Mouse (Mus musculus) kidney, adult 18-20 months (tissue): ENCODE data around the gene Lekr1.
"Not testable (repeated sequence)": the region's sequence is repeated elsewhere in the genome, so short reads cannot be mapped to it uniquely, and the experiment has no call there.

Source experiments
- DNase-seq: peaks from one replicate; pipeline ENCODE4 v3.0.0; 2021

The Lekr1 gene

DNA sequence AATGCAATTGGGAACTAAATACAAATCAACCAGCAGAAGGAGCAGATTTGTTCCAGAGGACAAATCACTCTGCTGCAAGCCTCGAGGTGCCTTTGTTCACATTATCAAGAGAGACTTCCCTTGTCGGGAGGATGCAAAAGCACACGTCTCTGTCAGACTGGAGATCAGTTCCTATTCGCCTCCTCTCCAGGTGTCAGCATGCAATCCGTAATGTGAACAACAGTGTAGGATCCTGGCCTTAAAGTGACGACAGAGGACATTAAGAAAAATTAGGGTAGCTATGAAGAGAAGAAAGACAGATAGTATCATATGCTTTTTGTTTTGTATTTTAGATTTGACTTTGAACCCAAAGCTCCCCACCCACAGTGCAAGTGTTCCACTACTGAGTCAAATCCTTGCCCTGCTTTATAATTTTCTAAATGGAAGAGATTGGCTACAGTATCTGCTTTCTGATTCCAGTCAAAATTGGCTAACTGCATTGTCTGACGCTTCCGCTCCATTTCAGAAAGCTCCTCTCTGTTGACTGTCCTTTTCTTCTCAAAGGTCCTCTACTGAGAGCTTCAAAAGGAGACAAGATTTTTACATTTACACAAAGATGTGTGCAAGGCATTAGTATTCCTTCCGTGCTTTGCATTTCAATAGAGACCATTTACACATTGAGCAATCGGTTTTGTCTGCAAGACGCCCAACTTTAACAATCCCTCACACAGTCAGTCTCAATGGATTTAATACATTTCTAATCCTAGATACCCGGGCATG is 8.9 kb upstream of the Lekr1 start:
- DNase-seq: no peak

DNA sequence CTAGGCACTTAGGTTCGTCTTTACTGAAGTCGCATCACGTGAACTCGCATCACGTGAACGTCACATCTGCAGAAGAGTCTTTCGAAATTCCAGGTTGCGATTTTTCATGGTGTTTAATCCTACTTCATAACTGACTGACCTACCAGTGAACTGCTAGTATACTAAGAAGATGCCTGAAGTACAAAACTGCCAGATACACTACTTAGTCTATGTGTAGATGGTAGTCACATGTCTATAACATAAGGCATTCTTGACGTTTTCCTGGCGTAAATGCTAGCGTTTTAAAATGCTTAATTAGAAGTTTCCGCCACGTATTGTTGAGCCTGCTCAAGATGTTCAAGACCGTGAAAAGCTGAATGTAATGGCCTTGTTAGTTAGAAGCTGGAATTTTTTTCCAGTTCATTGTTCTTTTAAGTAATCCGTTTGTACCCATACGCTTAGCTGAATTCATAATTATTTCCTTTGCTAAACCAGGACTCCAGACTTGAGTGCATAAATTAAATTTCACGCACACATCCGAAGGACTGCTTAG is 7.9 kb upstream of the Lekr1 start:
- no peak for DNase-seq

DNA sequence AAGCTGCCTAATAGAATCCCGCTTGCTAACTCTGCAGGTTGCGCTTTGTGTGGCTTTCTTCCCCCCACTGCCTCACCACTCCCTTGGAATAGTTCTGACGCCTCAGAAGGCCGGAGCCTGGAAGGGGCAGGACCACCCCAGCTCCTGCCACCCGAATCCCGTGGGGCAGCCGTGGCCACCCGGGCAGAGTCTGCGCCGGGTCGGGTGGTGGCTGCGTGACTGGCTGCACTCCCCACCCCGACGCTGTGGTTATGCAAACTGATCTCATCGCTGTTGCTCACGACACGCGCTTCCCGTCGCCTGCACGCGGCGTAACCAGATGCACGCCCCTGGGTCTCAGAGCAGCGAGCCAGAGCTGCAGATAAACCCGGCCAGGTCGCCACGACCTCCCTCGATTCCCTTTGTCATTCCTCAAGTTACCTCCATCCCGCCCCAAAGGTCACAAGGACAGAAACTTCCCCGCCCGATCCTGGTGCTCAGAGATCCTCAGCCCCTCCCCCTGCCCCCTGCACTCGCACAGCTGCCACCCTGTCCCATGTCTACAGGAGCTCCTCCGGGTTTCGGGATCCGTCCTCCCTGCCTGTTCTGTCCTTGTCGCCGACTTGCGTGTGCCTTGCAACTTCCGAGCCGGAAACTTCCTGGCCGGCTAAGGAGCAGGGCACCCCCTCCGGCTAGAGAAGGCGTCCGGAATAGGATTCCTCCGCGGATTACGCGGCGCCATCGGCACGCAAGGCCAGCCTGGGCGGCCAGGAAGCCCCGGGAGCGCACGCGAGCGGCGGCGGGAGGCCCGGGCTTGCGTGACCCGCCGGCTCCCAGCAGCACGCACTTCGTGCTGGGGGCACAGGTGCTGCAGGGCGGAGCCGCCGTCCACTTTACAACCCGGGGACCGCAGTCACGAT is 7.1 kb upstream of the Lekr1 start:
- peak; percentile 81 for DNase-seq

DNA sequence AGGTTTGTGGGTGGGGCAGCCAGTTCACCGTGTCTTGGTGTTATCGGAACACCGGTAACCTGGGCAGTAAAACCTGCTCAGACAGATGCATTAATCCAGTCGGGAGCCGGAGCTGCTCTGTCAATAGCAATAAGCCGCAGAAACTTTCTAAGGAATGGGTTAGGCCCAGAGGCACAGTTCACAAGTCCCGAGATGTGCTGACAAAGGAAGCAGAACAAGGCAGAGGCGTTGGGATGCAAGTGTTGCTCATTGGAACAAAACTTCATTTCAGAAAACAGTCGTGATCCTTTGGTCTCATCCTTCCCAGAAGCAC is 6.5 kb upstream of the Lekr1 start:
- DNase-seq: no peak

DNA sequence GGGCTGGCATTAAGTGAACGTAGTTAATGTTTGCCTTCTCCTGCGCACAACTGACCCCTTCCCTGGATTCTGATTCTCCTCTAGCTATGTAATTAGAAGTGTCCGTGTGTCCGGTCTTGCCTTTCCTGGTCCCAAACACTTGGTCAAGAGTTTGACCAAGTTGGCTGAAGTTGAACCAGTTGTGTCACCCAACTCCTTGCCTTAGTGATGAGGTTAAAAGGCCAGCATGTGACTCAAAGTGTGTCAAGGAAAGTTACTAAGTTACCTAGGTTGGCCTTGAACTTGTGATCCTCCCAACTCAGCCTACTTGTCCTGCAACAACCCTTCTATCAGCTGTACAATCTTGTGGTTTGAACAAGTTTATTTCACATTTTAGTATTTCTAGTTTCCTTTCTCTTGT is 5.7 kb upstream of the Lekr1 start:
- no peak for DNase-seq

DNA sequence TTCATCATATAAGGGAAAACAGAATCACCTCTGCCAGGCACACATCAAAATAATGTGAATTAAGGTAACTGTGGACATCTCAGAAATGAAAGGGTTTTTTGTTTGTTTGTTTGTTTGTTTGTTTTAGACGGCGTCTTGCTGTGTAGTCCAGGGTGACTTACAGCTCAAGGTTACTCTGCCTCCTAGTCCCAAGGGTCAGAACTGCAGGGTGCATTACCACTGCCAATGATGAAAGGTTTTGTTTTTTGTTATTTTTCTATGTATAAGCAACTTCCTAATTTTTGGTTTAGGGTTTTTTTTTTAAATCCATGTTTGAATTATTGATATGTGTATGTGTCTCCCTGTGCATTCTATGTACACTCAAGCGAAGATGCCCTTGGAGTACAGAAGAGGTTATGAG is 4.3 kb upstream of the Lekr1 start:
- no peak for DNase-seq

DNA sequence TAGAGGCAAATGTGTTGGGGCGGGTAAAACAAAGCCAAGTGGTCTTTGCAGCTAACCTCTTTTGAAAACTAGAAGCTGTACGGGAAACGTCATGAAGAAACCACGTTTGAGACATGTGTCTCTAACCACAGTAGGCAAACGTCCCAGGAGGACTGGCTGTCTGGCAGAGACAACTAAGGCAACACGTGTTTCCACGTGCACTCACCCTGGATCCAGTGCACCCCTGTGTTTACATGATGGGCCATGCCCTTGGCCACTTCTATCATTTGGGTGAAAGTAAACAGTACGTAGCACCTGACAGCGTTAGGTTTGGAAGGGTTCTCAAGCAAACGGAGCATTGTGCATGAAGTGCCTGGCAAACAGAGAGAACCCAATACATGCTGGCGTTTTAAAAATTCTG is 2.9 kb upstream of the Lekr1 start:
- DNase-seq: no peak

DNA sequence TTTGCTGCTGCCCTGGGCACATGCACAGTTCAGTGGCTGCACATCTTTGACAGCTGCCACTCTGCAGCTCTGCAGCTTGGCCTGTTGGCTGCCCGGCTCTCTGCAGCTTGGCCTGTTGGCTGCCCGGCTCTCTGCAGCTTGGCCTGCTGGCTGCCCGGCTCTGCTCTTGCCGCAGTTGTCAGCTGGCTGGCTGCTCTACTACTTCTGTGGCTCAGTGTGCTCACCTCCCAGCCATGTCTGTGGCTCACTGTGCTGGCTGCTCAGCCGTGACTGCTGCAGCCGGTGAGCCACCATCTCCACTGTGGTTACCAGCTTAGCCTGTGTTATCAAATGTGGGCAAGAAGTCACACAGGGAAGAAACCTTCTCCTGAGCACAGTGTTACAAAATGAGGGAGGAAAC is 4.2 kb downstream of the Lekr1 start:
- DNase-seq: no peak

DNA sequence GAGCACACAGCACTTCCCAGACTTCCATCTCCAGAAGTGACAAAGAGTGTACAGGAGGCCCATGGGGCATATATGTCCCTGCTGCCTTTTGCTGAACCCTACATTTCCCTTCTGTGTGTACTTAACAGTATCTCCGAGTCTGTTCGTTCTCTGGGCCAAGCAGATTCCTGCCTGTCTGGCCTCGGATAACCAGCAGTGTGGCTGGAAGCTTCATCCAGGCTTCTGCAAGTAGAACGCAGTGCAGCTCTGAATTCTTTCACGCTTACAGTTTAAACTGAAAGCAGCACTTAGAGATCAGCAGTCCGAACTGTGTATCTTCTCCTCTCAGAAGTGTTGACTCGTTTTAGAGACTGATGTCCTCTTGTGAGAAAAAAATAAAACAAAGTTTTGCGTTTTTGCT is 7.7 kb downstream of the Lekr1 start:
- DNase-seq: no peak

DNA sequence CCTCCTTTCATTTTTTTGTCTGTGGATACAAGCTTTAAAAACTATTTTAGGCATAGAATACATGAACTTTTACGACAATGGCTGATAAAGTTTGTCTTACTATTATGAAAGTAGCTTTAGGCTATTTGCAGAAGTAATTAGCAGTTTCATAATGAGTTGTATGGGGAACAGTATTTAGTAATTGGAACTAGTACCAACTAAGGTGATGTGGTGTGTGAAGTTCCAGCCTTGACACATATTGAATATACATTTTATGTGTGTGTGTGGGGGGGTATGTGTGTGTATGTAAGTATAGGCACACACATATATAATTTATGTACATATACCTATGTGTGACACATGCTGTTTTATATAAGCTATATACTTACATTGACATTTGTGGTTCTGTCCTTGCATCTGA is 14.6 kb downstream of the Lekr1 start:
- DNase-seq: no peak

DNA sequence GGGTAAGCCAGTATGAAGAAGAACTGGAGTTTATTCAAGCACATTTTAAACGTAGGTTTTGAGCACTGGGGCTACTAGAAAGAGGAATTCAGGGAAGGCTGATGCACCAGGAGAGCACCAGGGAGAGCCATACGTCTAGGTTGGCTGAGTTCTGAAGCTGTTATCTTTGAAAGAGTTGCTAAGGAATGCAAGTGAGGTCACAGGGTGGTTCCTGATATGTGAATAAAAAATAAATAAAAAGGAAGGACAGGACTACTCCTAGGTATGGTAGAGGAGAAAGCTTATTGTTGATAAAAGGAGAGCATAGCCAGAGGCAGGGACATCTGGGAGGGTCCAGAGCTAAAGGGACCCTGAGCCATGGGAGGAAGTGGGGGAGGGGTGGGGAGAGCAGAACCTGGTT is 23.7 kb downstream of the Lekr1 start:
- no peak for DNase-seq

DNA sequence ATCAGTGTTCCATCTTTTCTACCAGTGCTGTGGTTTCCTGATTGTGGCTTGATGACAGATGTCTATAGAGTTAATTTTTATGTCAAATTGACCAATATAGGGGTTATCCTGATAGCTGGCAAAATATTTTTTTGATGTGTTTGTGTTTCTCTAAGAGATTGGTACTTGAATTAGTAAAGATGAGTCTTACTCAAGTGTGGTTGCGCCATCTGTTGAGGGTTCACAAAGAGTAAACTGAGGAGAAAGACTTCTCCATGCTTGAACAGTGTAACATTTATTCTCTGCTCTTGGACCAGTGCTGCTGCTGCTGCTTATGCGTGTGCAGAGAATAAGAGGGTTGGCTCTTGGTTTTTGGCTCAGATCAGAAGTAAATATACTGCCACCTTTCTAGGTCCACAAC is 24.8 kb downstream of the Lekr1 start:
- no peak for DNase-seq

DNA sequence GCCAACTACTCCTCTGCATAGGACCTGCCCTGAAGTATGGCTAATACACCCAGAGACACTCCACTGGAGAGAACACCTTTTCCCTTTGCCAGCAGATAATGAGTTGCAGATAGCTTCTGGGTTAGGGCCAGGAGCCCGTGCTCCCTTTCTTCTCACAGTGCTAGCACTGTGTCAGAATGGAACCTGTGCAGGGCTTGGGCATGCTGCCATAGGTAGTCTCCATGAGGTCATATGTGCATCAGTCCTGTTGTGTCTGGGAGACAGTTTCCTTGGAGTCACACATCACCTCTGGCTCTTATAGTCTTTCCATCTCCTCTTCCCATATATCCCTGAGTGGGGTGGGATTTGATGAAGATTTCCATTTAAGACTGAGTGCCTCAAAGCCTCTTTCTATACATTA is 33.7 kb downstream of the Lekr1 start:
- no peak for DNase-seq

DNA sequence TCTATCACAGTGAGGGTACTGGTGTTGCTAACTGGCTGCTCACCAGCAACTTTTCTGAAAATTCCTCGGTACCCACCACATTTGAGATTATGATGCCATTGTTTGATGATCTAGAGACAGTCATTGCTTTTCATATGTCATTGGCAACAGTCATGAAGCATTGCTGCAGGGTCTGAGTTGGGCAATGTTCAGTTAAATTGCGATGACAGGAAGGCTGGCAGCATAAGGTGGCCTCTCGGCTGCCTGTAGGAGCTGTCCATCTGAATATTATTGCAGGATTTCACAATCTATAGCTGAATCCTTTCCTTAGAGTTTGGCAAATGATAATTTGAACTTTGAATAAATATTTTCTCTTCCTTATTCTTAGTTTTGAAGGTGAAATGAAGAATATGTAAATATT is 48.3 kb downstream of the Lekr1 start:
- DNase-seq: no peak

DNA sequence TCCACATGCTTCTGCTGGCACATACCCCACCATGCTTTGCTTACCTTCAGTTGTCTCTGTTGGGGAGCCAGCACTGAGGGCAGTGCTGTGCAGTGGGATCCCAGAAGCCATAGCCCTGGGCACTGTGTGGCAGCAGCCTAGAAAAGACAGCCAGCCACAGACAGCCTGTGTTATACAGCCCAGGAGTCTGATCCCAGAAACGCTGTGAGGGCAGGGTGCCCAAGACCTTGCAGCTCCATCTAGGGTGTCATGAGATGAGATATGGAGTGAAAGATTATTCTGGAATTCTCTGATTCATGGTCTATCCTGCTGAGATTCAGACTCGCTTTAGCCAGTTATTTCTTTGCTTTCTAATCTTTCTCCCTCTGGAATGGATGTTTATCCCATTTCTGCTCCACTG is 51.4 kb downstream of the Lekr1 start:
- DNase-seq: no peak

DNA sequence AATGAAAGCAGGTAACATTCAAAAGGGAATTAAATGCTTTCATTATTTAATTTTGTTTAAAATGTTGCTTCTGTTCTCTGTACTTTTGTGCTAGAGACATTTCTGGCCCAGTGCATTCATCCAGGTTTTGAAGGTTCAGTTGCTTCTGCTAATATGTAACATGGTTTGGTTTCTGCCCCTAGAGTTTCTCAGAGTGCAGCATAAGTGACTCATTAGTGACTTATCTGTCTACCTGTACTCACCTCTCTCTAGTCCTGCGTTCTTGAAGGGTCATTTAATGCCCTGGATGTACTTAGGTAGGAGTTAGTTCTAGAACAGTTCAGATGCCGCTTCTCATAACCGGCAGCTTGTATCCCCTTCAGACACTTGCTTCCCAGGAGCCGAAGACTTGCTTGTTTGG is 56.9 kb downstream of the Lekr1 start:
- DNase-seq: peak; percentile 44

DNA sequence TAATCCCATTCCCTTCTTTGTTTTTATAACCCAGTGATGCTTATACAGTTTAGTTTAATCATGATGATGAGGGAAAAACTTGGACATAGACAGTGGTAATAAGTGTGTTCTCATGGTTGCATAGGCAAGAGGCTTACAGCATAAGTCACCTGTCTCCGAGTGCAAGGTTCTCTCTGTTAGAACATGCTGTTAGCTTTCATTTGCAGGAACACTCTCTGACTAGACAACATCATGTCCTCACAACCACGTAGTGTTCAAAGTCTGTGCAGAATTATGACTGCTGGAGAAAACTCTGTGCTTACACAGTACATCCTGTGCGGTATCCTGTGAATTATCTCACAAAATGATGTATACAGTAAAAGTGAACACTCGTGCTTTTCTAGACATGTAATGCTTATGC is 57.6 kb downstream of the Lekr1 start:
- DNase-seq: no peak

DNA sequence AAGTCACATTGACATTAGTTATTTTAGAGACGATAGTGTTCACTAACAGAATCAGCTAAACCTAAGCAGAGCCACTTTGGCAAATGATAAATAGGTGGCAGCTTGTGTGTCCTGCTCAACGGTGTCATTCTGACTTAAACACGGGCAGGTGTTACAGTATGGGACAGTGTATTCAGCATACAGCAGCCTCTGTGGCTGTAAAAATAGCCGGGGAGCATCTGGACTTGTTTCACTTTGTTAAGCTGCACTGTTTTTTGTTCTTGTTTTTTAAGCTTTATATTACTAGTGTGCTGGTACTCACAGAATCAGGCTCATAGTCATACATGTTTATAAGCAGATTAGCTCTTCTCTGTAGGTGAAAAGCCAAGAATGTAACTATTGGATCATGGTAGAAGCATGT is 71.8 kb downstream of the Lekr1 start:
- DNase-seq: no peak

DNA sequence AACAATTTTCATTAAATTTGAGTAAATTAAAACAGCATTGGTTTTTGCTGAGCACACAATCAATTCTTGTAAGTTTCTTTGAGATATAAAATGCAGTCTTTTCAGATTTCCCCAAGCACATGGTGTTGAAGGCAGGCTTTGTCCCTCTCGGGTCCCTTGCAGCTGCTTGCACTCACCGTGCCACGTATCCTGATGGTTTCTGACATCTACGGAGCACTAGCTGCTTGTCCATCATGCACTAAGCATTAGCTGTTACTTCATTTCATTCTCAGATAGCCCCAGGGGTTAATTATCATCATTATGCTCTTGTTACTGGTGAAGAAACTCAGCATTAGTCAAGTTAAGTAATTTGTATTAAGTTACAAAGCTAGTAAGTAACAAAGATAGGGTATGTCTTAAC is 78.9 kb downstream of the Lekr1 start:
- DNase-seq: no peak

DNA sequence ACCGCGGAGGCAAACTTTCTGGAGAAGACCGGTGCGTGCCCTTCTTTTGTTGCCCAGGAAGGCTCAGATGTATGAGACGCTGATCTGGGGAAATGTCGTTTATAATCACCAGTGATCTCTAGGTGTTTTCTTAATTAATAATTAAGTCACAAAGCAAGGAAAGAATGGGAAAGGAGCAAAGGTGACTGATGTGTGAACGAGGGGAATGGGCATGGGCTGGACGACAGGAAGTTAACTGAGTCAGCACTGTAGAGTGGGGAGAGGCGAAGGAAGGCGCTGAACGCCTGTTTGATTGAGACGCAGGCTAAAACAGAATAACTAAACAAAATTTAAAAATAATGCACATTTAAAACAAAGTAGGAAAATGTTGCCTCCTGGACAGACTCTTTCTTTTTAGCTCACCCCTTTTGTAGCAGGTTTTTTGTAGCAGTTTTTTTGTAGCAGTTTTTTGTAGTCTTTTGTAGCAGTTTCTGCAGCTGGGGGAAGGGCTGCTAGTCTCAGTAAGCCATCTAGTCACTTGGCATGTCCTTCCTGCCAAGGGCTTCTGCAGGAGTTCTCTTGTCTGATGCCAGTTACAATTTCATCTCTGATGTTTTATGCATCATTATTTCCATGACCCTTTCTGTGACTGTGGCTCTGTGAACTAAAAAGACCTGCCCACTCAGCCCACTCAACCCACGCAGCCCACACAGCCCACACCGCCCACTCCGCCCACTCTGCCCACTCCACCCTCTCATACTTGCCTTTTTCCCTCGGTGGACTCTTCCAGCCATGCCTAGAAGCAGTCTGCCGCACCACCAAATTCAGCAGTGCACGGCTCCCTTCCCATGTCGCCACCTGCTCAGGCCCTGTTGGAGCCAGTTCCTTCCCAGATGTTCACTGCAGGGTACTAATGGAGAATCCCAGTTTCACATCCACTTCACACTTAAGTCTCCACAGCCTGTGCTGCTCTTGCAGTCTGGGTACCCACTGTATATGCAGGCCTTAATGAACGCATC is 98.8 kb downstream of the Lekr1 start:
- peak; percentile 18 for DNase-seq

DNA sequence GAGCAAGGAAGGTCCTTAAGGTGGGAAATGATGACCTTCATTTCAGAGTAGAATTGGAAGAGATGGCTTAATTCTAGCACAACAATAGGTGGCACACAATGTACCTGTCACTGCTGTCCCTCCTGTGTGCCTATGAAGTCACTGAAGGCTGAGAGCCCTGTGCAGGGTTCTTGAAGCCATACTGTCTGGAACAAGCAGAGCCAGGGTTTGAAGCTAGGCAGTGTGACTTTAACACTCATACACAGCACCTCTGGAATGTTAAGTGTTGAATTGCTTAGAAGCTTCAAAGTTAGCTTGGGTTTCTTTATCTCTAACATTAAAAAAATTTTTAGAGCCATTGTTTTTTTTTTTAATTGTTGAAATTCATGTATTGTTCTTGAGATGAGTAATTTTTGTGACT is 100.4 kb downstream of the Lekr1 start:
- DNase-seq: no peak

DNA sequence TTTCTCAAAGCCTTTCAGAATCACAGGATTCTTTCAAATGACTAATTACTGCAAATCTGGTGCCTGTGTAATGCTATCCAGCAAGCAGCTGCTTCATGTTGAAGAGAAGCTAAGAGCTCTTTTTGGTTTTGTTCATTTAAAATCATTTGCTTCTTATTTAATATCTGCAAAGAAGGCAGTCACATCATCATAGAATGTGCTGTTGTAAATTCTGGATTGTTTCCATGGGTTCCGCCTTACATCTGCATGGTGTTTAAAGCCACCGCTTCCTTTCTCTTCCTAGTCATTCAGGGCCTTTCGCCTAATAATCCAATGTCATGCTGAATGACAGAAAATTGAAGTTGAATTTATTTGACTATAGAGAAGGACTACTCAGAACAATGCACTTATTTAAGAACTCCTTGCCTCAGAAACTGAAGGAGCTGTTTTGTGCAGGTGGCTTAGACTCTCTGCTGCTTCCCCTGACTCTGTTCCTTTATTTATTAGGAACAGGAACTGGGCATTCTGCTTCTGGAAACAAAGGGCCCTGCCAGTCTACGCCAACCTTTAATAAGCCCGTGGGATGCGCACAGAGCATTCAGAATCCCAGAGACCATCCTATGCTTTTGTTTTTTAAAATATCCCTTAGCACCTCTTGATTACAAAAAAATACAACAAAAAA is 101.3 kb downstream of the Lekr1 start:
- DNase-seq: no peak

DNA sequence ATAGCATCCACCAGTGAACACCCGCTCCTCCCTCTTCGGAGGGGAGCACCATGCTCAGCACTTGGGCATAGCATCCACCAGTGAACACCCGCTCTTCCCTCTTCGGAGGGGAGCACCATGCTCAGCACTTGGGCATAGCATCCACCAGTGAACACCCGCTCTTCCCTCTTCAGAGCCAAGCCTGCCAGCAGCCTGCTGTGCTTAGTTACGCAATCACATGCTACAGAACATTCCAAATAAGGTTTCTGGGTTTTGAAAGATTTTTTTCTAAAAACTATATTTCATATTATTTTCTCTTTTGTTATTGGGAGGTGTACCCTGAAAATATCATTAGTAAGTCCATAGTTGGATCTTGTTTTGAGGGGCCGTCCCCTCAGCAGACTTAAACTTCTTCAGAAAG is 103.6 kb downstream of the Lekr1 start:
- not testable (repeated sequence) for DNase-seq
